Mouse (Mus musculus) macrophage (primary cell): ENCODE results near the gene Asic2. TPM values are rescaled to one million over a fixed set of nuclear protein-coding genes. Genes with fewer than 3 reads are reported as not detected.
"Not testable (repeated sequence)": the region's sequence is repeated elsewhere in the genome, so short reads cannot be mapped to it uniquely, and the experiment has no call there.

ENCODE experiments used
- H3K27ac ChIP-seq: fragments of 350-480 bp; formaldehyde crosslinking; 2 replicates; pipeline ENCODE4 v1.9.0; 2021
- H3K36me3 ChIP-seq: fragments of 350-480 bp; formaldehyde crosslinking; 2 replicates; pipeline ENCODE4 v1.9.0; 2021; ENCODE audit errors: inconsistent target
- H3K4me3 ChIP-seq: fragments of 350-480 bp; formaldehyde crosslinking; 2 replicates; pipeline ENCODE4 v1.9.0; 2021; ENCODE audit errors: inconsistent target
- H3K79me2 ChIP-seq: fragments of 350-480 bp; formaldehyde crosslinking; 2 replicates; pipeline ENCODE4 v1.9.0; 2021; ENCODE audit errors: inconsistent target
- WGBS: methylation state at CpG from one replicate; pipeline ENCODE4 v1.1.7; 2026; ENCODE audit warnings: inconsistent platforms; ENCODE audit not compliant: missing documents; 5-methylcytosine and 5-hydroxymethylcytosine counted together
- polyA plus RNA-seq: library from polyadenylated mRNA; stranded (reverse); fragments of 250-400 nt; gene quantifications from 3 replicates; pipeline ENCODE4 v1.2.4, GENCODE M21; 2018; ENCODE audit warnings: inconsistent platforms

The Asic2 gene
- polyA plus RNA-seq, 1 experiment from 2014 or later: not detected

- Histone ChIP-seq H3K79me2 (no peaks in the 10 kb centered on the region), H3K27ac (no peak overlapping the region), H3K36me3 (no peaks in the 10 kb centered on the region), H3K4me3 (no peak overlapping the region)
- 70% methylated on average over 10 of the region's 10 CpGs for WGBS
Measured at GRCm38 (mm10) chr11:81369497-81370425, 598.5 kb downstream of the Asic2 start.

- no peaks in the 10 kb centered on the region for H3K36me3 ChIP-seq
- no peaks in the 10 kb centered on the region for H3K79me2 ChIP-seq
- WGBS: 93% methylated on average over 3 of the region's 3 CpGs
- H3K4me3 ChIP-seq: no peak overlapping the region
- no peak overlapping the region for H3K27ac ChIP-seq
Measured at GRCm38 (mm10) chr11:81364442-81364841, 603.8 kb downstream of the Asic2 start.

- Histone ChIP-seq H3K36me3 (no peaks in the 10 kb centered on the region), H3K79me2 (no peaks in the 10 kb centered on the region), H3K4me3 (no peak overlapping the region), H3K27ac (no peak overlapping the region)
- WGBS: 11% methylated on average over 3 of the region's 3 CpGs
Measured at GRCm38 (mm10) chr11:81362461-81362860, 605.8 kb downstream of the Asic2 start.

GRCm38 (mm10) chr11:81361040-81361439 lies 607.2 kb downstream of the Asic2 start:
- H3K79me2 ChIP-seq: no peaks in the 10 kb centered on the region
- no peak overlapping the region for H3K27ac ChIP-seq
- WGBS: 2% methylated on average over 4 of the region's 4 CpGs
- H3K36me3 ChIP-seq: no peaks in the 10 kb centered on the region
- H3K4me3 ChIP-seq: no peak overlapping the region

GRCm38 (mm10) chr11:81350498-81350897 lies 617.8 kb downstream of the Asic2 start:
- 76% methylated on average over 2 of the region's 6 CpGs for WGBS
- not testable (repeated sequence) for H3K4me3 ChIP-seq, H3K36me3 ChIP-seq, H3K79me2 ChIP-seq, H3K27ac ChIP-seq

GRCm38 (mm10) chr11:81331977-81332376 lies 636.3 kb downstream of the Asic2 start:
- H3K36me3 ChIP-seq: no peaks in the 10 kb centered on the region
- no peak overlapping the region for H3K4me3 ChIP-seq
- no peaks in the 10 kb centered on the region for H3K79me2 ChIP-seq
- no peak overlapping the region for H3K27ac ChIP-seq
- WGBS: 86% methylated on average over 2 of the region's 2 CpGs

- H3K79me2 ChIP-seq: no peaks in the 10 kb centered on the region
- no peaks in the 10 kb centered on the region for H3K36me3 ChIP-seq
- no peak overlapping the region for H3K27ac ChIP-seq
- H3K4me3 ChIP-seq: no peak overlapping the region
- WGBS: 94% methylated on average over 3 of the region's 3 CpGs
Measured at GRCm38 (mm10) chr11:81330982-81331381, 637.3 kb downstream of the Asic2 start.

GRCm38 (mm10) chr11:81328088-81328487 lies 640.2 kb downstream of the Asic2 start:
- Histone ChIP-seq H3K79me2 (no peaks in the 10 kb centered on the region), H3K27ac (no peak overlapping the region), H3K36me3 (no peaks in the 10 kb centered on the region), H3K4me3 (no peak overlapping the region)
- 70% methylated on average over 5 of the region's 5 CpGs for WGBS

- Histone ChIP-seq H3K27ac (no peak overlapping the region), H3K4me3 (no peak overlapping the region), H3K79me2 (no peaks in the 10 kb centered on the region), H3K36me3 (no peaks in the 10 kb centered on the region)
- 78% methylated on average over 4 of the region's 4 CpGs for WGBS
Measured at GRCm38 (mm10) chr11:81323146-81323545, 645.1 kb downstream of the Asic2 start.

- H3K79me2 ChIP-seq: no peaks in the 10 kb centered on the region
- no peak overlapping the region for H3K27ac ChIP-seq
- no peak overlapping the region for H3K4me3 ChIP-seq
- no peaks in the 10 kb centered on the region for H3K36me3 ChIP-seq
- WGBS: 86% methylated on average over 8 of the region's 8 CpGs
Measured at GRCm38 (mm10) chr11:81322466-81322865, 645.8 kb downstream of the Asic2 start.

- 13% methylated on average over 3 of the region's 3 CpGs for WGBS
- Histone ChIP-seq H3K36me3 (no peaks in the 10 kb centered on the region), H3K79me2 (no peaks in the 10 kb centered on the region), H3K4me3 (no peak overlapping the region), H3K27ac (no peak overlapping the region)
Measured at GRCm38 (mm10) chr11:81290041-81290440, 678.2 kb downstream of the Asic2 start.

- no peaks in the 10 kb centered on the region for H3K79me2 ChIP-seq
- H3K27ac ChIP-seq: no peak overlapping the region
- H3K36me3 ChIP-seq: no peaks in the 10 kb centered on the region
- 63% methylated on average over 6 of the region's 6 CpGs for WGBS
- no peak overlapping the region for H3K4me3 ChIP-seq
Measured at GRCm38 (mm10) chr11:81283185-81283584, 685.1 kb downstream of the Asic2 start.

GRCm38 (mm10) chr11:81280070-81280469 lies 688.2 kb downstream of the Asic2 start:
- no peaks in the 10 kb centered on the region for H3K79me2 ChIP-seq
- 24% methylated on average over 2 of the region's 2 CpGs for WGBS
- H3K36me3 ChIP-seq: no peaks in the 10 kb centered on the region
- no peak overlapping the region for H3K27ac ChIP-seq
- H3K4me3 ChIP-seq: no peak overlapping the region

GRCm38 (mm10) chr11:81277406-81277805 lies 690.9 kb downstream of the Asic2 start:
- Histone ChIP-seq H3K36me3 (no peaks in the 10 kb centered on the region), H3K4me3 (no peak overlapping the region), H3K79me2 (no peaks in the 10 kb centered on the region), H3K27ac (no peak overlapping the region)
- 65% methylated on average over 5 of the region's 5 CpGs for WGBS

GRCm38 (mm10) chr11:81272677-81273418 lies 695.4 kb downstream of the Asic2 start:
- Histone ChIP-seq H3K36me3 (no peaks in the 10 kb centered on the region), H3K4me3 (no peak overlapping the region), H3K27ac (no peak overlapping the region), H3K79me2 (no peaks in the 10 kb centered on the region)
- 91% methylated on average over 16 of the region's 16 CpGs for WGBS
